Mouse (Mus musculus): ENCODE measurements at regions not wholly inside any gene's neighbourhood (a gene's known extent, or its start where the extent isn't known, plus 50 kb on each side); places are given as distances from the start of the nearest gene placed in this dataset.
"Not testable (repeated sequence)": the region's sequence is repeated elsewhere in the genome, so short reads cannot be mapped to it uniquely, and the experiment has no call there.

DNA sequence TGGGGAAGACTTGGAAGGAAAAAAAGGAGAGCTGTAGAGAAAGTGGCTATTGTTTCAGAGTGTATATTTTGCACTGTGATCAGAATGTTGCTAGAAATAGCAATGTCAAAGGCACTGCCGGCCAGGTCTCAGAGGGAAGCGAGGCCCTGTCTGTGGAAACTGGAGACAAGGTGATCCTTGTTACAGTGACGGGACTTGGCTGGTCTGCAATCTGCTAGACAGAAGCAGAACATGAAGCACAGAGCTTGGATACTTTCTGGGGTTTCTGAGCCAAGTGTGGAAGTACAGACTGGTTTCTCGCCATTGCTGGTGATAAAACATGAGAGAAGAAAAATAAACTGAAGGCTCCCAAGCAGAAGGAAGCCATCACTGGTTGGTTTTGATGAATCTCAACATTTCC, 198.3 kb upstream of the Slc7a14 start:
- TF ChIP-seq POLR2A (IDR thresholded peaks at IDR 0.05; ENCODE audit: borderline replicate concordance, extremely low read depth, insufficient read depth, insufficient read length, poor library complexity, severe bottlenecking) (no peak), CTCF (IDR thresholded peaks at IDR 0.05; ENCODE audit: borderline replicate concordance, extremely low read depth, insufficient read depth, insufficient read length) (no peak)
- DNase-seq (ENCODE audit: low read depth), result no peak

DNA sequence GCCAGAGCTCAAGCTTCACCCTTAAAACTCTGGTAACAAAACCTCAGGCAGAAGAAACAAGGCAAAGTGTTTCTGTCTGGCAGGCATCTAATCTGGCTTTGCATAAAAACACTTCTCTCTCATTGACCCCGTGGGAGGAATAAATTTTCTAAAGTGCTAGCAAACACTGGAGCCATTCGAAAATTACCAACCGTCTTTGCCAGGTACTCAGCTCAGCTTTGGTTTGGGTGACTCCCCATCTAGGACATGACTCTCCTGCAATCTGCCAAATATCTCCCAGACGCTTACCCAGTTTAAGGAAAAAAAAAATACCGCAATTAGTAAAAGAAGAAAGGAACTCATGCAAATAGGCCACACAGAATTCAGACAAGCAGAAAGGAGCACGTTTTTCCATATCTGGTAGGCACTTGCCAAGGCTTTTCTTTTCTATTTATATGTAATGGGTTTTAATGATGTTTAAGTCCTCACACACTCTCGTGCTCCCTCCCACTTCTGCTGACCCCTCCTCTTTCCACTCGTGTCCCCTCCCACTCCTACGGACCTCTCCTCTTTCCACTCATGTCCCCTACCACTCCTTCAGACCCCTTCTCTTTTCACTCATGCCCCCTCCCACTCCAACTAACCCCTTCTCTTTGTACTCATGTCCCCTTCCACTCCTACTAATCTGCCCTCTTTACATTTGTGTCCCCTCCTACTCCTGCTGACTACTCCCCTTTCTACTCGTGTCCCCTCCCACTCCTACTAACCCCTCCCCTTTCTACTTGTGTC, 189.2 kb upstream of the Slc7a14 start:
- DNase-seq (ENCODE audit: low read depth), result peak; percentile 68
- TF ChIP-seq CTCF (IDR thresholded peaks at IDR 0.05; ENCODE audit: borderline replicate concordance, extremely low read depth, insufficient read depth, insufficient read length) (no peak), POLR2A (IDR thresholded peaks at IDR 0.05; ENCODE audit: borderline replicate concordance, extremely low read depth, insufficient read depth, insufficient read length, poor library complexity, severe bottlenecking) (no peak)

GRCm38 (mm10) chr3:31495287-31495686, 185.1 kb upstream of the Slc7a14 start:
- no peak for TF ChIP-seq POLR2A (IDR thresholded peaks at IDR 0.05; ENCODE audit: borderline replicate concordance, extremely low read depth, insufficient read depth, insufficient read length, poor library complexity, severe bottlenecking)
- no peak for TF ChIP-seq CTCF (IDR thresholded peaks at IDR 0.05; ENCODE audit: borderline replicate concordance, extremely low read depth, insufficient read depth, insufficient read length)
- no peak for DNase-seq (ENCODE audit: low read depth)

GRCm38 (mm10) chr3:31494706-31495105, 184.5 kb upstream of the Slc7a14 start:
- no peak for TF ChIP-seq POLR2A (IDR thresholded peaks at IDR 0.05; ENCODE audit: borderline replicate concordance, extremely low read depth, insufficient read depth, insufficient read length, poor library complexity, severe bottlenecking)
- TF ChIP-seq CTCF (IDR thresholded peaks at IDR 0.05; ENCODE audit: borderline replicate concordance, extremely low read depth, insufficient read depth, insufficient read length), result no peak
- no peak for DNase-seq (ENCODE audit: low read depth)

GRCm38 (mm10) chr3:31491736-31492135, 181.6 kb upstream of the Slc7a14 start:
- not testable (repeated sequence) for DNase-seq (ENCODE audit: low read depth)

DNA sequence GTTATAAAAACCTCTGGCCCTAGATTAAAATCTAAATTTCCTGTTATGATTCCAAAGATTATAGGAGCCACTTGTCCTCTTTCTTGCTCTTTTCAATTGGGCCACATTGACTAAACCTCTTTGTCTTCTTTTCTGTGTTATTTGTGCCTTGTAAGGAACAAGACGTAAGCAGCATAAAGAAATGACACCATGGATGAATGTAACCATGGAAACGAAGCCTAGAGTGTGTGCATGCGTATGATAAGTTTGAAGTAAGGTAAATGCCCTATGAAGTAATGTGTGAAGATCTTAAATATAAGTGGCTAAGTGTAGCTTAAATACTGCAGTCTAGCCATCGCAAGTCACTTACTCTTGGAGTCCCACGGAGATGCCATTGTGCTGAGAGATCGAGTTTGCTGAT, 177.4 kb upstream of the Slc7a14 start:
- peak; percentile 23 for DNase-seq (ENCODE audit: low read depth)
- TF ChIP-seq POLR2A (IDR thresholded peaks at IDR 0.05; ENCODE audit: borderline replicate concordance, extremely low read depth, insufficient read depth, insufficient read length, poor library complexity, severe bottlenecking), result no peak
- no peak for TF ChIP-seq CTCF (IDR thresholded peaks at IDR 0.05; ENCODE audit: borderline replicate concordance, extremely low read depth, insufficient read depth, insufficient read length)

GRCm38 (mm10) chr3:31481964-31482363, 171.8 kb upstream of the Slc7a14 start:
- DNase-seq (ENCODE audit: low read depth), result no peak
- no peak for TF ChIP-seq CTCF (IDR thresholded peaks at IDR 0.05; ENCODE audit: borderline replicate concordance, extremely low read depth, insufficient read depth, insufficient read length)
- no peak for TF ChIP-seq POLR2A (IDR thresholded peaks at IDR 0.05; ENCODE audit: borderline replicate concordance, extremely low read depth, insufficient read depth, insufficient read length, poor library complexity, severe bottlenecking)

DNA sequence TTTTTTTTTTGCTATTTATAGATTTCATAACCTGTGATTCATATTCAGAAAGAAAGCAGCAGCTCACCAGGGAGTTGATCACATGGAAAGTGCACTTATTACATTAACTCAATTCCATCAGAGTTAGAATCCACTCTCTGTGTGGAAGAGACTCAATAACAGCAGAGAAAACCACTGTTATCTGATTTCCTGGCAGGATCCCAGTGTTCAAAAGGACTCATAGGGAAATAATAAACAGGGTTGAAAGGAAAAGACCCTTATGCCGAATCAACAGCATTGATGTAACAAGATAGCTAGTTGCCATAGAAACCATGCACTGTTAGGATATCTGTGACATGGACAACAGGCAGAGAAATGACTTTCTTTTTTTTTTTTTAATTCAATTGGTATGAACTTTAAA, 157.7 kb upstream of the Slc7a14 start:
- DNase-seq (ENCODE audit: low read depth), result peak; percentile 78

DNA sequence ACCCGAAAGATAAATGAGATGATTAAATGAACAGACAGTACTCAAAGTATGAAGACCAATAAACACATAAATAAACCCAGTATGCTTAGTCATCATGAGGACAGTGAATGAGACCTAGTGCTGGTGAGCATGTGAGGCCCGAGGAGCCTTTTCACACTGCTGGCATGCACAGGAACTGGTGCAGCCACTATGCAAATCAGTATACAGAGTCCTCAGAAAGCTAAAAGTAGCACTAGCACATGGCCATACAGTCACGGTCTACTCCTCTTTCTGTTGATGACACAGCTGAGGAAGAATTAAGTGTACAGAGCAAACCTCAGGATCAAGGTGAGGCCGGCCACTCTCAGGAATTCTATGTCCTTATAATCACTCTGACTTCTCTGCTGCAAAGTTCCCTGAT, 154.1 kb upstream of the Slc7a14 start:
- no peak for DNase-seq (ENCODE audit: low read depth)
- TF ChIP-seq POLR2A (IDR thresholded peaks at IDR 0.05; ENCODE audit: borderline replicate concordance, extremely low read depth, insufficient read depth, insufficient read length, poor library complexity, severe bottlenecking) (no peak), CTCF (IDR thresholded peaks at IDR 0.05; ENCODE audit: borderline replicate concordance, extremely low read depth, insufficient read depth, insufficient read length) (no peak)

More for the DNA sequence above, 157.7 kb upstream of the Slc7a14 start:
- TF ChIP-seq POLR2A (IDR thresholded peaks at IDR 0.05; ENCODE audit: borderline replicate concordance, extremely low read depth, insufficient read depth, insufficient read length, poor library complexity, severe bottlenecking), result no peak

DNA sequence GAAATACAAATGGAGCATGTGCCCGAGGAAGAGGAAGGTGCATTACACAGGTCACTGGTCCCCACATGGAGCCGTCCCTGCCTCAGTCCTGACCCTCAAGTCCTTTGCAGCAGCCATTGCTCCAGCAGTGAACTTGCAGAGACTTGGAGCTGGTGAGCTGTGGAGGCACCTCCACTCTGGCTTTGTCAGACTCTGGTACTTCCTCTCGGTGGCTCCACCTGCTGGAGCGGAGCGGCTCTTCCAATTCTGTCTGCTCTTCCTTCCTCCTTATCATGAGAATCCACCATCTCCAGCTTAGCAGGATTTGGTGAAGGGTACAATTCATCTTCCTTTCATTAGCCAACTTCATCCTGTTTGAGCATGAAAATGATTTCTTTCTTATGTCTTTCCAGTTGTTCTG, 149.3 kb upstream of the Slc7a14 start:
- TF ChIP-seq POLR2A (IDR thresholded peaks at IDR 0.05; ENCODE audit: borderline replicate concordance, extremely low read depth, insufficient read depth, insufficient read length, poor library complexity, severe bottlenecking) (no peak), CTCF (IDR thresholded peaks at IDR 0.05; ENCODE audit: borderline replicate concordance, extremely low read depth, insufficient read depth, insufficient read length) (peak; percentile 59)
- DNase-seq (ENCODE audit: low read depth), result peak; percentile 53

- TF ChIP-seq CTCF (IDR thresholded peaks at IDR 0.05; ENCODE audit: borderline replicate concordance, extremely low read depth, insufficient read depth, insufficient read length), result no peak
- no peak for TF ChIP-seq POLR2A (IDR thresholded peaks at IDR 0.05; ENCODE audit: borderline replicate concordance, extremely low read depth, insufficient read depth, insufficient read length, poor library complexity, severe bottlenecking)
- DNase-seq (ENCODE audit: low read depth), result peak; percentile 41
These were observed 147.8 kb upstream of the Slc7a14 start for GRCm38 (mm10) chr3:31457938-31458337.

DNA sequence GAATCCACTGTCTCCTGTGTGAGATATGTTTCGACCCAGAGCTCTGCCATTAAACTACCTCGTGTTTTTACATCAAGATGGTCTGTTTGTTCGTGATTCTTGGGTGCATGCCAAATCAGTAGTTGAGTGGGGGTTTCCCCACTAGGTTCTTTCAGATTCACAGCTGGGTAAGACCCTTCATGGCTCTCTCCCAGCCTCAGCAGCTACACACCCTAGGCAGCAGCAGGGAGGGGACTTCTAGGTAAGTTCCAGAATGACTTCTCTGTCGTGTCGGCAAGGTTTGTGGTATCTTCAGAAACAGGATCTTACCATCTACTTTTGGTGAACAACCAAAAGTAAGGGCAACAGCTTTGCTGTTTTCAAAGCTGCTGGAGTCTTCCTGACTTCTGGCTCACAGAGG, 144.9 kb upstream of the Slc7a14 start:
- no peak for DNase-seq (ENCODE audit: low read depth)
- TF ChIP-seq CTCF (IDR thresholded peaks at IDR 0.05; ENCODE audit: borderline replicate concordance, extremely low read depth, insufficient read depth, insufficient read length) (no peak), POLR2A (IDR thresholded peaks at IDR 0.05; ENCODE audit: borderline replicate concordance, extremely low read depth, insufficient read depth, insufficient read length, poor library complexity, severe bottlenecking) (no peak)

Data from brain, embryonic 14.5 days (tissue).